Mouse (Mus musculus) frontal cortex, adult (tissue): Measurements from ENCODE around the gene Ap4b1.
"Not testable (repeated sequence)": the region's sequence is repeated elsewhere in the genome, so short reads cannot be mapped to it uniquely, and the experiment has no call there.

Experiments used
- ATAC-seq: cut with Nextera tagmentation; 2 replicates; pipeline ENCODE4 v1.9.2; 2017; ENCODE audit warnings: mild to moderate bottlenecking, moderate library complexity, mixed read lengths; ENCODE audit not compliant: low TSS enrichment

Gene Ap4b1

GRCm38 (mm10) chr3:103808891-103809798 lies at the start of gene Ap4b1, which contains the start of the genes Dclre1b and Gm43064:
Ap4b1 (plus strand) TSS chr3:103809520.
Dclre1b (minus strand) TSS chr3:103809444.
Gm43064 (plus strand) TSS chr3:103809573.
- ATAC-seq: peak; percentile 97

- ATAC-seq: no peak
Observed at GRCm38 (mm10) chr3:103766789-103767188, 42.5 kb upstream of the Ap4b1 start.

GRCm38 (mm10) chr3:103771531-103772130 lies 37.7 kb upstream of the Ap4b1 start:
- ATAC-seq: no peak

- ATAC-seq: no peak
Observed at GRCm38 (mm10) chr3:103772846-103773245, 36.5 kb upstream of the Ap4b1 start.

- no peak for ATAC-seq
Observed at GRCm38 (mm10) chr3:103773508-103773907, 35.8 kb upstream of the Ap4b1 start.

GRCm38 (mm10) chr3:103774009-103774408 lies 35.3 kb upstream of the Ap4b1 start:
- no peak for ATAC-seq

- peak; percentile 29; the same call in 1 of the 2 replicates for ATAC-seq
Observed at GRCm38 (mm10) chr3:103777940-103778339, 31.4 kb upstream of the Ap4b1 start.

GRCm38 (mm10) chr3:103778660-103779059 lies 30.7 kb upstream of the Ap4b1 start:
- no peak for ATAC-seq

- no peak for ATAC-seq
Observed at GRCm38 (mm10) chr3:103779183-103779582, 30.1 kb upstream of the Ap4b1 start.

- ATAC-seq: peak; percentile 95
Observed at GRCm38 (mm10) chr3:103780271-103780670, 29.0 kb upstream of the Ap4b1 start.

- ATAC-seq: no peak
Observed at GRCm38 (mm10) chr3:103780777-103781176, 28.5 kb upstream of the Ap4b1 start.

GRCm38 (mm10) chr3:103782844-103783609 lies 26.3 kb upstream of the Ap4b1 start:
- ATAC-seq: no peak

- no peak for ATAC-seq
Observed at GRCm38 (mm10) chr3:103787225-103787624, 22.1 kb upstream of the Ap4b1 start.

- no peak for ATAC-seq
Observed at GRCm38 (mm10) chr3:103789096-103789495, 20.2 kb upstream of the Ap4b1 start.

GRCm38 (mm10) chr3:103789891-103790345 lies 19.4 kb upstream of the Ap4b1 start:
- peak; percentile 17; the same call in 1 of the 2 replicates for ATAC-seq

GRCm38 (mm10) chr3:103790346-103791145 lies 18.8 kb upstream of the Ap4b1 start:
- peak; percentile 36 for ATAC-seq

GRCm38 (mm10) chr3:103791230-103792110 lies 17.9 kb upstream of the Ap4b1 start, which contains the start of gene Hipk1:
Hipk1 (minus strand) TSS chr3:103791563.
- ATAC-seq: peak; percentile 98

GRCm38 (mm10) chr3:103792111-103792406 lies 17.3 kb upstream of the Ap4b1 start:
- not testable (repeated sequence) for ATAC-seq

GRCm38 (mm10) chr3:103792566-103792965 lies 16.8 kb upstream of the Ap4b1 start:
- ATAC-seq: no peak

GRCm38 (mm10) chr3:103796389-103796788 lies 12.9 kb upstream of the Ap4b1 start:
- no peak for ATAC-seq
